In genomic region chr1:75997222-75997621, GRCm38 (mm10) we compare ENCODE assay signal across 30 mouse cellular contexts.
DNase-seq lines count a peak whose midpoint lies in the region; ATAC-seq and TF ChIP-seq lines count a peak whose summit lies in the region.
"Had no signal": no experiment of that assay in that cellular context is flagged by ENCODE, and none has a peak within 500 bp of the region (broad histone marks: within the 10 kb centered on the region; RNA-seq: fewer than 3 reads in every experiment).

No protein-coding gene starts in this region.

- dilution Hi-C loops in CH12.LX (cut with MboI; ENCODE audit: extremely low pct_ligation_motif_present, extremely low pct_unique_long_range_greater_than_20kb, low sequenced_read_pairs): no loop called here

- no peak for ATAC-seq in forebrain, postnatal 0 days
- ATAC-seq in forebrain, embryonic 13.5 days: no peak
- no peak for ATAC-seq in intestine, postnatal 0 days
- ATAC-seq in intestine, embryonic 15.5 days: no peak
- ATAC-seq: forebrain, embryonic 16.5 days; hindbrain, postnatal 0 days; midbrain, embryonic 15.5 days had no signal

- in situ Hi-C loops in CH12.LX (cut with MboI; ENCODE audit: low pct_ligation_motif_present, low pct_unique_long_range_greater_than_20kb, low sequenced_read_pairs): no loop called here

- no peak overlapping the region for H3K9ac ChIP-seq in forebrain, postnatal 0 days
- no peak overlapping the region for H3K9ac ChIP-seq in forebrain, embryonic 13.5 days
- no peak overlapping the region for H3K9ac ChIP-seq in intestine, postnatal 0 days (ENCODE audit: low read depth, low read length)
- no peak overlapping the region for H3K9ac ChIP-seq in intestine, embryonic 15.5 days
- no peak overlapping the region for H3K9ac ChIP-seq in CH12.LX (ENCODE audit: insufficient read depth, low read depth)
- H3K9ac ChIP-seq: embryonic facial prominence, embryonic 13.5 days; heart, embryonic 15.5 days; hindbrain, embryonic 12.5 days; limb, embryonic 15.5 days; liver, embryonic 13.5 days; midbrain, embryonic 15.5 days had no signal

- no peaks in the 10 kb centered on the region for H3K4me1 ChIP-seq in forebrain, postnatal 0 days (ENCODE audit: insufficient read depth)
- no peaks in the 10 kb centered on the region for H3K4me1 ChIP-seq in forebrain, embryonic 13.5 days
- H3K4me1 ChIP-seq in intestine, postnatal 0 days (replicated peaks; ENCODE audit: control insufficient read depth, insufficient read depth, low read length): no peaks in the 10 kb centered on the region
- no peaks in the 10 kb centered on the region for H3K4me1 ChIP-seq in intestine, embryonic 15.5 days (replicated peaks)
- no peaks in the 10 kb centered on the region for H3K4me1 ChIP-seq in CH12.LX (ENCODE audit: control insufficient read depth in 1 of 2, insufficient read depth in 2 of 2)
- peaks cover 4% of the 10 kb centered on the region; the same call in 1 of the 2 replicates for H3K4me1 ChIP-seq in embryonic facial prominence, embryonic 10.5 days
- H3K4me1 ChIP-seq: hindbrain, embryonic 12.5 days; limb, embryonic 15.5 days; liver, embryonic 13.5 days; midbrain, embryonic 15.5 days had no signal

- no peak overlapping the region for H3K4me3 ChIP-seq in forebrain, postnatal 0 days (ENCODE audit: low read depth, low read length)
- H3K4me3 ChIP-seq in forebrain, embryonic 13.5 days: no peak overlapping the region
- no peak overlapping the region for H3K4me3 ChIP-seq in intestine, postnatal 0 days (ENCODE audit: low read depth, low read length)
- no peak overlapping the region for H3K4me3 ChIP-seq in intestine, embryonic 15.5 days (replicated peaks)
- H3K4me3 ChIP-seq in CH12.LX (replicated peaks in 1 of 3; ENCODE audit: low read depth in 2 of 3, low read length in 2 of 3, poor library complexity in 1 of 3): no peak overlapping the region
- H3K4me3 ChIP-seq in embryonic facial prominence, embryonic 10.5 days: no peak overlapping the region
- H3K4me3 ChIP-seq: embryonic facial prominence, embryonic 13.5 days; forebrain, embryonic 10.5 days; heart, embryonic 15.5 days; hindbrain, embryonic 12.5 days; limb, embryonic 10.5 days; limb, embryonic 15.5 days; liver, embryonic 13.5 days; midbrain, embryonic 15.5 days had no signal

- no peaks in the 10 kb centered on the region for H3K79me2 ChIP-seq in CH12.LX (replicated peaks; ENCODE audit: control insufficient read depth, extremely low read depth, insufficient read depth, poor library complexity, severe bottlenecking)

- no peaks in the 10 kb centered on the region for H3K27me3 ChIP-seq in forebrain, postnatal 0 days (ENCODE audit: insufficient read depth, low read length)
- H3K27me3 ChIP-seq in forebrain, embryonic 13.5 days: no peaks in the 10 kb centered on the region
- no peaks in the 10 kb centered on the region for H3K27me3 ChIP-seq in intestine, postnatal 0 days (replicated peaks; ENCODE audit: control insufficient read depth, insufficient read depth, low read length)
- no peaks in the 10 kb centered on the region for H3K27me3 ChIP-seq in intestine, embryonic 15.5 days (replicated peaks)
- H3K27me3 ChIP-seq in CH12.LX (replicated peaks): no peaks in the 10 kb centered on the region
- H3K27me3 ChIP-seq in embryonic facial prominence, embryonic 10.5 days (replicated peaks; ENCODE audit: low read depth, poor library complexity, severe bottlenecking): no peaks in the 10 kb centered on the region
- H3K27me3 ChIP-seq: embryonic facial prominence, embryonic 13.5 days; heart, embryonic 15.5 days; hindbrain, embryonic 12.5 days; limb, embryonic 15.5 days; liver, embryonic 13.5 days; midbrain, embryonic 15.5 days had no signal

- TF ChIP-seq RAD21 in CH12.LX (IDR thresholded peaks at IDR 0.05; ENCODE audit: low read depth, low read length): peak; percentile 26

- no peaks in the 10 kb centered on the region for H3K36me3 ChIP-seq in forebrain, postnatal 0 days (ENCODE audit: insufficient read depth)
- no peaks in the 10 kb centered on the region for H3K36me3 ChIP-seq in forebrain, embryonic 13.5 days (ENCODE audit: poor library complexity, severe bottlenecking)
- H3K36me3 ChIP-seq in intestine, postnatal 0 days (ENCODE audit: control insufficient read depth, insufficient read depth): no peaks in the 10 kb centered on the region
- H3K36me3 ChIP-seq in intestine, embryonic 15.5 days: no peaks in the 10 kb centered on the region
- no peaks in the 10 kb centered on the region for H3K36me3 ChIP-seq in CH12.LX (replicated peaks in 1 of 2; ENCODE audit: control insufficient read depth in 1 of 2, insufficient read depth in 1 of 2, low read length in 1 of 2)
- no peaks in the 10 kb centered on the region for H3K36me3 ChIP-seq in embryonic facial prominence, embryonic 10.5 days (replicated peaks)
- H3K36me3 ChIP-seq: embryonic facial prominence, embryonic 13.5 days; forebrain, embryonic 10.5 days; heart, embryonic 15.5 days; hindbrain, embryonic 12.5 days; limb, embryonic 10.5 days; limb, embryonic 15.5 days; liver, embryonic 13.5 days; midbrain, embryonic 15.5 days had no signal

- no peaks in the 10 kb centered on the region for H3K9me3 ChIP-seq in forebrain, postnatal 0 days (ENCODE audit: low read length)
- no peaks in the 10 kb centered on the region for H3K9me3 ChIP-seq in forebrain, embryonic 13.5 days (replicated peaks)
- H3K9me3 ChIP-seq in intestine, postnatal 0 days (ENCODE audit: control insufficient read depth): no peaks in the 10 kb centered on the region
- H3K9me3 ChIP-seq in intestine, embryonic 15.5 days: no peaks in the 10 kb centered on the region
- no peaks in the 10 kb centered on the region for H3K9me3 ChIP-seq in CH12.LX (replicated peaks; ENCODE audit: low read length)
- no peaks in the 10 kb centered on the region for H3K9me3 ChIP-seq in embryonic facial prominence, embryonic 10.5 days
- H3K9me3 ChIP-seq: embryonic facial prominence, embryonic 13.5 days; forebrain, embryonic 10.5 days; heart, embryonic 15.5 days; hindbrain, embryonic 12.5 days; limb, embryonic 10.5 days; limb, embryonic 15.5 days; liver, embryonic 13.5 days; midbrain, embryonic 15.5 days had no signal

- no peak for TF ChIP-seq POLR2A in CH12.LX (IDR thresholded peaks at IDR 0.05; ENCODE audit: low read depth, low read length)

- peak; percentile 25; the same call in 1 of the 2 replicates for TF ChIP-seq CTCF in forebrain, postnatal 0 days (IDR thresholded peaks at IDR 0.05; ENCODE audit: low read depth)
- peak; percentile 13; the same call in 1 of the 2 replicates for TF ChIP-seq CTCF in intestine, postnatal 0 days (IDR thresholded peaks at IDR 0.05; ENCODE audit: low read depth)
- no peak for TF ChIP-seq CTCF in CH12.LX (conservative IDR thresholded peaks at IDR 0.05 in 1 of 2, IDR thresholded peaks at IDR 0.05 in 1 of 2; ENCODE audit: low read depth in 2 of 2, low read length in 2 of 2)

- H3K27ac ChIP-seq in forebrain, postnatal 0 days (ENCODE audit: low read depth, low read length): no peak overlapping the region
- H3K27ac ChIP-seq in forebrain, embryonic 13.5 days: no peak overlapping the region
- no peak overlapping the region for H3K27ac ChIP-seq in intestine, postnatal 0 days (ENCODE audit: low read depth, low read length)
- no peak overlapping the region for H3K27ac ChIP-seq in intestine, embryonic 15.5 days
- H3K27ac ChIP-seq in CH12.LX (ENCODE audit: insufficient read depth, low read depth): no peak overlapping the region
- no peak overlapping the region for H3K27ac ChIP-seq in embryonic facial prominence, embryonic 10.5 days (replicated peaks)
- H3K27ac ChIP-seq: embryonic facial prominence, embryonic 13.5 days; forebrain, embryonic 10.5 days; heart, embryonic 15.5 days; hindbrain, embryonic 12.5 days; hindbrain, postnatal 0 days; limb, embryonic 10.5 days; limb, embryonic 15.5 days; liver, embryonic 13.5 days; midbrain, embryonic 15.5 days had no signal

- no peak overlapping the region for H3K4me2 ChIP-seq in forebrain, postnatal 0 days (ENCODE audit: low read depth)
- H3K4me2 ChIP-seq in forebrain, embryonic 13.5 days: no peak overlapping the region
- no peak overlapping the region for H3K4me2 ChIP-seq in intestine, postnatal 0 days (replicated peaks; ENCODE audit: low read depth)
- no peak overlapping the region for H3K4me2 ChIP-seq in intestine, embryonic 15.5 days (replicated peaks)
- H3K4me2 ChIP-seq in CH12.LX (ENCODE audit: insufficient read depth, low read depth, poor library complexity, severe bottlenecking): no peak overlapping the region
- H3K4me2 ChIP-seq: embryonic facial prominence, embryonic 13.5 days; heart, embryonic 15.5 days; hindbrain, embryonic 12.5 days; limb, embryonic 15.5 days; liver, embryonic 13.5 days; midbrain, embryonic 15.5 days had no signal

- DNase-seq in forebrain, postnatal 0 days: no peak
- DNase-seq in CH12.LX (ENCODE audit: extremely low read depth) (peak; percentile 17), R1 (ENCODE audit: low read depth, low spot score) (peak; percentile 40)
- DNase-seq in embryonic facial prominence, embryonic 10.5 days (ENCODE audit: low spot score): no peak
- DNase-seq: adrenal gland, postnatal 10 days; cerebellum, adult 8-10 months; cerebellum, postnatal 25 days; embryo, embryonic 11 days; gastrocnemius, postnatal 14 days; heart, postnatal 36 days; kidney, adult 11 months; kidney, postnatal 14 days; liver, embryonic 13.5 days; lung, adult 18-20 months; lung, postnatal 10 days; right cerebral cortex, postnatal 4 days; thymus, adult 2 months; thymus, postnatal 4 days had no signal

- no peak for TF ChIP-seq EP300 in CH12.LX (IDR thresholded peaks at IDR 0.05; ENCODE audit: low read length)

- WGBS in forebrain, postnatal 0 days: 74% methylated on average over 3 of the region's 3 CpGs
- 72% methylated on average over 3 of the region's 3 CpGs for WGBS in forebrain, embryonic 13.5 days
- WGBS in intestine, postnatal 0 days: 80% methylated on average over 3 of the region's 3 CpGs
- 71% methylated on average over 3 of the region's 3 CpGs for WGBS in intestine, embryonic 15.5 days
- WGBS in embryonic facial prominence, embryonic 10.5 days: 76% methylated on average over 3 of the region's 3 CpGs

TF ChIP-seq in CH12.LX, 34 proteins besides CTCF, POLR2A, EP300 and RAD21:
- TF ChIP-seq SIN3A (IDR thresholded peaks at IDR 0.05; ENCODE audit: low read length): no peak
- TF ChIP-seq CHD2 (IDR thresholded peaks at IDR 0.05; ENCODE audit: low read length): no peak
- TF ChIP-seq NRF1 (IDR thresholded peaks at IDR 0.05; ENCODE audit: low read depth, low read length): no peak
- no peak for TF ChIP-seq ETS1 (conservative IDR thresholded peaks at IDR 0.05; ENCODE audit: low read depth, low read length)
- TF ChIP-seq IRF4 (IDR thresholded peaks at IDR 0.05; ENCODE audit: low read depth, low read length): no peak
- TF ChIP-seq MEF2A (IDR thresholded peaks at IDR 0.05; ENCODE audit: borderline replicate concordance, low read depth, low read length): no peak
- TF ChIP-seq BHLHE40 (IDR thresholded peaks at IDR 0.05; ENCODE audit: low read depth, low read length): no peak
- TF ChIP-seq USF1 (IDR thresholded peaks at IDR 0.05; ENCODE audit: low read depth, low read length): no peak
- no peak for TF ChIP-seq GABPA (IDR thresholded peaks at IDR 0.05; ENCODE audit: insufficient replicate concordance, low read depth, low read length)
- no peak for TF ChIP-seq UBTF (IDR thresholded peaks at IDR 0.05; ENCODE audit: low read depth, low read length)
- no peak for TF ChIP-seq E2F4 (IDR thresholded peaks at IDR 0.05; ENCODE audit: insufficient replicate concordance, low read depth, low read length)
TF ChIP-seq in CH12.LX: peak in this region for 0.

Comparison
In these comparisons a context has a peak if more than half of its experiments do, and no peak if none do; other contexts are left out.
1. DNase-seq: peak in CH12.LX (single experiment) and R1 (single experiment); none in forebrain, postnatal 0 days (single experiment) and embryonic facial prominence, embryonic 10.5 days (single experiment).
2. CTCF ChIP-seq: peak in forebrain, postnatal 0 days (single experiment) and intestine, postnatal 0 days (single experiment); none in CH12.LX (0 of 2).